Mouse (Mus musculus): ENCODE results near the gene Pdk1. TPM values are rescaled to one million over a fixed set of nuclear protein-coding genes. Genes with fewer than 3 reads are reported as not detected.

The Pdk1 gene
- polyA plus RNA-seq, 1 experiment from 2014 or later = 35.4 TPM

DNA sequence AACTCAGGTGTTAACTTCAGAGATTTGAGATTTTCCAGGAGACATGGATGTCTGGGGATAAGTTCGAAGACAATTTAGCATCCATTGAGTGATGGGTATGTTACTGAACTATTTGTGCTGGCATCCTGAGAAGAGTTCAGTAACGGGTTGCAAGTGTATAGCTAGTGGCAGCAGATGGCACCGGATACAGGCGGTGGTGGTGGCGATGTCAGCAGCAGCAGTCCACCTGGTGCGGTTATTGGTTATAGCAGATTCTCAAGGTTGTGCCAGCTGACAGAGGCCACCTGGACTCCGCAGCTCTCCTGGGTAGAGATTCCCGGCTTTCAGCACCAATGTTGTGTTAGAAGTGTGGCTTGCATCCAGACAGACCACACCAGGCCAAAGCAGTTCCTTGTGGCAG, 61.0 kb downstream of the Pdk1 start:
- H3K27ac ChIP-seq (replicated peaks) = no peak overlapping the region
- H3K4me3 ChIP-seq (ENCODE audit: low read depth, low read length) = no peak overlapping the region
- ATAC-seq (ENCODE audit: low FRiP score, low TSS enrichment) = no peak
- H3K9me3 ChIP-seq (ENCODE audit: control insufficient read depth, low read length) = no peaks in the 10 kb centered on the region
- TF ChIP-seq CTCF (IDR thresholded peaks at IDR 0.05; ENCODE audit: low read depth) (no peak), EP300 (optimal IDR thresholded peaks at IDR 0.05) (no peak)
- no peaks in the 10 kb centered on the region for H3K4me1 ChIP-seq (replicated peaks; ENCODE audit: control insufficient read depth, insufficient read depth)
- no peak for DNase-seq (ENCODE audit: low spot score)
- 89% methylated on average over 8 of the region's 8 CpGs for WGBS
- no peak overlapping the region for H3K4me2 ChIP-seq (replicated peaks; ENCODE audit: low read depth)
- no peak overlapping the region for H3K9ac ChIP-seq (ENCODE audit: low read length)
- H3K27me3 ChIP-seq (ENCODE audit: control insufficient read depth, insufficient read depth, low read length) = no peaks in the 10 kb centered on the region
- H3K36me3 ChIP-seq (ENCODE audit: control insufficient read depth, insufficient read depth, low read length) = no peaks in the 10 kb centered on the region

- WGBS = 97% methylated on average over 1 of the region's 1 CpGs
- Histone ChIP-seq H3K4me2 (replicated peaks; ENCODE audit: low read depth) (no peak overlapping the region), H3K9me3 (ENCODE audit: control insufficient read depth, low read length) (no peaks in the 10 kb centered on the region), H3K27ac (replicated peaks) (no peak overlapping the region), H3K9ac (ENCODE audit: low read length) (no peak overlapping the region), H3K27me3 (ENCODE audit: control insufficient read depth, insufficient read depth, low read length) (no peaks in the 10 kb centered on the region), H3K4me1 (replicated peaks; ENCODE audit: control insufficient read depth, insufficient read depth) (no peaks in the 10 kb centered on the region), H3K4me3 (ENCODE audit: low read depth, low read length) (no peak overlapping the region), H3K36me3 (ENCODE audit: control insufficient read depth, insufficient read depth, low read length) (no peaks in the 10 kb centered on the region)
- ATAC-seq (ENCODE audit: low FRiP score, low TSS enrichment) (no peak), DNase-seq (ENCODE audit: low spot score) (no peak)
- TF ChIP-seq CTCF (IDR thresholded peaks at IDR 0.05; ENCODE audit: low read depth) = no peak
- no peak for TF ChIP-seq EP300 (optimal IDR thresholded peaks at IDR 0.05)
Observed at GRCm38 (mm10) chr2:71936711-71937110, 63.7 kb downstream of the Pdk1 start.

DNA sequence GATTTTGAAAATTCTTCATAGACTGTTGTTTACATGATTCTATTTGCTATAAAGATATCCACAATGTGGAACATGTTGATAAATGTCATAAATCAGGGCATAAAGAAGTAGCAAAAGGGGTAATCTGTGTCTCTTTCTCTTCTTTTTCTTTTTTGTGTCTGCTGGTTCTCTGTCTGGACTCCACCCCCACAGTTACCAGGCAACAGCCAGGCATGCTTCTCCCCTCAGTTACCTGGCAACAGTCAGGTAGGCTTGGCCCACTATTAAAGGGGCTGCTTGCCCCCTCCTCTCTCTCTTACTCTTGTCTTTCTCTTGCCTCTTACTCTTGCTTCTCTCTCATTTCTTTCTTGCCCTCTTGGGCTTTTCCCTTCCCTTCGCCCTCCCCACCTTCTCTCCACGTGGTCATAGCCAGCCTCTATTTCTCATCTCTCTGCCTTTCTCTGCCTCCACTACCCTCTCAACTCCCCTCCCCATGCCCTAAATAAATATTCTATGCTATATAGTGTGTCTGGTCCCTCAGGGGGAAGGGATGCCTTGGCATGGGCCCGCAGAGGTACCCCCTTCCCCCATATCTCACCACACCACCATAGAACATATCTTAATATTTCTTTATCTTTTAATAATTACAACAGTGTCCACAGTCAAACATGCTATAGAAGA, 64.8 kb downstream of the Pdk1 start:
- no peaks in the 10 kb centered on the region for H3K9me3 ChIP-seq (ENCODE audit: control insufficient read depth, low read length)
- WGBS = 81% methylated on average over 3 of the region's 3 CpGs
- TF ChIP-seq CTCF (IDR thresholded peaks at IDR 0.05; ENCODE audit: low read depth) (no peak), EP300 (optimal IDR thresholded peaks at IDR 0.05) (no peak)
- H3K9ac ChIP-seq (ENCODE audit: low read length) = no peak overlapping the region
- H3K36me3 ChIP-seq (ENCODE audit: control insufficient read depth, insufficient read depth, low read length) = no peaks in the 10 kb centered on the region
- no peak for ATAC-seq (ENCODE audit: low FRiP score, low TSS enrichment)
- no peaks in the 10 kb centered on the region for H3K4me1 ChIP-seq (replicated peaks; ENCODE audit: control insufficient read depth, insufficient read depth)
- no peak overlapping the region for H3K4me3 ChIP-seq (ENCODE audit: low read depth, low read length)
- no peak overlapping the region for H3K4me2 ChIP-seq (replicated peaks; ENCODE audit: low read depth)
- H3K27me3 ChIP-seq (ENCODE audit: control insufficient read depth, insufficient read depth, low read length) = no peaks in the 10 kb centered on the region
- DNase-seq (ENCODE audit: low spot score) = no peak
- H3K27ac ChIP-seq (replicated peaks) = no peak overlapping the region

GRCm38 (mm10) chr2:71938716-71939393, 65.8 kb downstream of the Pdk1 start:
- Histone ChIP-seq H3K9me3 (ENCODE audit: control insufficient read depth, low read length) (no peaks in the 10 kb centered on the region), H3K4me1 (replicated peaks; ENCODE audit: control insufficient read depth, insufficient read depth) (no peaks in the 10 kb centered on the region), H3K4me3 (ENCODE audit: low read depth, low read length) (no peak overlapping the region), H3K4me2 (replicated peaks; ENCODE audit: low read depth) (no peak overlapping the region), H3K27ac (replicated peaks) (no peak overlapping the region), H3K9ac (ENCODE audit: low read length) (no peak overlapping the region), H3K36me3 (ENCODE audit: control insufficient read depth, insufficient read depth, low read length) (no peaks in the 10 kb centered on the region), H3K27me3 (ENCODE audit: control insufficient read depth, insufficient read depth, low read length) (no peaks in the 10 kb centered on the region)
- TF ChIP-seq EP300 (optimal IDR thresholded peaks at IDR 0.05) (no peak), CTCF (IDR thresholded peaks at IDR 0.05; ENCODE audit: low read depth) (no peak)
- no peak for ATAC-seq (ENCODE audit: low FRiP score, low TSS enrichment)
- DNase-seq (ENCODE audit: low spot score) = no peak
- 41% methylated on average over 6 of the region's 6 CpGs for WGBS

DNA sequence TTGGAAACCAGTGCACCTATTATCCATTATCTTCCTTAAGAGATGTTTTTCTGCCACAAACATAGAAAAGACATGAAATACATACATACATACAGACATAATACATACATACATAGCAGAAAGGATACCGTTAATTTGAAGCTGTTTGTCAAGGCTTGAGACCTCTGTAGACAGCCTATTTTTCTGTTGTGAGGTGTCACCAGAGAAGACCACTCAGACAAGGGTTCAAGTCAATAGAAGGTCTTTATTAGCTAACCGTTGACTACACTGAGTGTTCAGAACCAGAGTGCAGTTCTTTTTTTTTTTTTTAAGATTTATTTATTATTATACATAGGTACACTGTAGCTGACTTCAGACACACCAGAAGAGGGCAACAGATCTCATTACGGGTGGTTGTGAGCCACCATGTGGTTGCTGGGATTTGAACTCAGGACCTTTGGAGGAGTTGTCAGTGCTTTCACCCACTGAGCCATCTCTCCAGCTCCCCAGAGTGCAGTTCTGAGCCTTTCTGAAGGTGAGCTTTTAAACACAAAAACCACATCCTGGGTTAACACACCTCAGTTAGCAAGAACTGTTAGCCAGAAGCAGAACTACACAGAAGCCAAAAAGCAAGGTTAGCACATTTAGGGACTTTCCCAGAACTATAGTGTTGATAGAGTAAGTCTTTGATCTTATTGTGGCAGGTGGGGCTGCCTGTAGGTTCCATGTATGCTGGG, 68.1 kb downstream of the Pdk1 start:
- Histone ChIP-seq H3K27ac (replicated peaks) (no peak overlapping the region), H3K4me1 (replicated peaks; ENCODE audit: control insufficient read depth, insufficient read depth) (no peaks in the 10 kb centered on the region), H3K36me3 (ENCODE audit: control insufficient read depth, insufficient read depth, low read length) (no peaks in the 10 kb centered on the region), H3K4me2 (replicated peaks; ENCODE audit: low read depth) (no peak overlapping the region), H3K9ac (ENCODE audit: low read length) (no peak overlapping the region), H3K9me3 (ENCODE audit: control insufficient read depth, low read length) (no peaks in the 10 kb centered on the region), H3K4me3 (ENCODE audit: low read depth, low read length) (no peak overlapping the region), H3K27me3 (ENCODE audit: control insufficient read depth, insufficient read depth, low read length) (no peaks in the 10 kb centered on the region)
- ATAC-seq (ENCODE audit: low FRiP score, low TSS enrichment) = no peak
- DNase-seq (ENCODE audit: low spot score) = no peak
- WGBS = 92% methylated on average over 3 of the region's 3 CpGs
- no peak for TF ChIP-seq EP300 (optimal IDR thresholded peaks at IDR 0.05)
- TF ChIP-seq CTCF (IDR thresholded peaks at IDR 0.05; ENCODE audit: low read depth) = no peak

- no peak for TF ChIP-seq EP300 (optimal IDR thresholded peaks at IDR 0.05)
- no peak for TF ChIP-seq CTCF (IDR thresholded peaks at IDR 0.05; ENCODE audit: low read depth)
- H3K27me3 ChIP-seq (ENCODE audit: control insufficient read depth, insufficient read depth, low read length) = no peaks in the 10 kb centered on the region
- no peak overlapping the region for H3K9ac ChIP-seq (ENCODE audit: low read length)
- WGBS = 90% methylated on average over 5 of the region's 5 CpGs
- no peaks in the 10 kb centered on the region for H3K9me3 ChIP-seq (ENCODE audit: control insufficient read depth, low read length)
- DNase-seq (ENCODE audit: low spot score) = no peak
- no peak overlapping the region for H3K4me2 ChIP-seq (replicated peaks; ENCODE audit: low read depth)
- no peaks in the 10 kb centered on the region for H3K4me1 ChIP-seq (replicated peaks; ENCODE audit: control insufficient read depth, insufficient read depth)
- H3K27ac ChIP-seq (replicated peaks) = no peak overlapping the region
- no peak overlapping the region for H3K4me3 ChIP-seq (ENCODE audit: low read depth, low read length)
- H3K36me3 ChIP-seq (ENCODE audit: control insufficient read depth, insufficient read depth, low read length) = no peaks in the 10 kb centered on the region
- ATAC-seq (ENCODE audit: low FRiP score, low TSS enrichment) = no peak
Observed at GRCm38 (mm10) chr2:71941721-71942087, 68.7 kb downstream of the Pdk1 start.

Data from stomach, postnatal 0 days (tissue).